Mouse (Mus musculus): ENCODE results near the gene Olfr111. TPM values are rescaled to one million over a fixed set of nuclear protein-coding genes. Genes with fewer than 3 reads are reported as not detected.

Gene Olfr111
- polyA plus RNA-seq, 1 experiment from 2014 or later: not detected

GRCm38 (mm10) chr17:37543800-37544435, 36.1 kb downstream of the Olfr111 start:
- Histone ChIP-seq H3K36me3 (ENCODE audit: control insufficient read depth, insufficient read depth, low read length) (no peaks in the 10 kb centered on the region), H3K9ac (ENCODE audit: low read length) (no peak overlapping the region), H3K4me3 (ENCODE audit: low read depth, low read length) (no peak overlapping the region), H3K9me3 (replicated peaks; ENCODE audit: control insufficient read depth, low read length) (no peaks in the 10 kb centered on the region), H3K27ac (ENCODE audit: low read depth, low read length) (no peak overlapping the region), H3K27me3 (replicated peaks; ENCODE audit: control insufficient read depth, insufficient read depth, low read length) (no peaks in the 10 kb centered on the region), H3K4me1 (ENCODE audit: control insufficient read depth, insufficient read depth, low read length) (no peaks in the 10 kb centered on the region), H3K4me2 (ENCODE audit: low read length) (no peak overlapping the region)
- WGBS: 39% methylated on average over 3 of the region's 3 CpGs
- no peak for ATAC-seq
- DNase-seq (ENCODE audit: low spot score): no peak

DNA sequence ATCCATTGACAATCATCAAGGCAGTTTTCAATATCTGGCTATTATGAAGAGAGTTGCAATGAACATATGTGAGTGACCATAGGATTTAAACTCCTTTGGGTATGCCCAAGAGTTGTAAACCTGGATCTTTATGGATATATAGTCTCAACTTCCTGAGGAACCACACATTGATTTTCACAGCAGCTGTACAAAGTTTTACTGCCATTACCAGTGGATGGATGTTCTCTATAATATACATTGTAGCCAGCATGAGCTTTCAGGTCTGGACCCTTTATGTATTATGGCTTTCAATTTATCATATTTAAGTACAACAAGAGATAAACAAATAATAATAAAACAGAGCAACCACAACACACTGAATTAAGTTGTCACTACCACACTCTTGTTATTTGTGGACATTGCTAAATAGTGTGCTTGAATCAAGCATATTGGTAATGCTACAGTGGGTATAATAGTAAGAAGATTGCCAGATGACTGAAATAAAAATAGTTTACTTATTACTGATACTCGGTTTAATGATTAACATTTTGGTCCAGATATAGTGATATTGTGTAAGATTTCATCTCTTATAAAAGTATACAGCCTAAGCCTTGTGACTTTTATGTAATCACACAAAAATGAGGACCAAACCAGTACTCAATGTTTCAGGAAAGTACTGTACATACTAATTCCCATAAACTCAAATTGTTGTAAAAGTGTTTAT, 51.2 kb downstream of the Olfr111 start:
- Histone ChIP-seq H3K36me3 (ENCODE audit: control insufficient read depth, insufficient read depth, low read length) (no peaks in the 10 kb centered on the region), H3K4me2 (ENCODE audit: low read length) (no peak overlapping the region), H3K9me3 (replicated peaks; ENCODE audit: control insufficient read depth, low read length) (no peaks in the 10 kb centered on the region), H3K27ac (ENCODE audit: low read depth, low read length) (no peak overlapping the region), H3K27me3 (replicated peaks; ENCODE audit: control insufficient read depth, insufficient read depth, low read length) (no peaks in the 10 kb centered on the region), H3K4me1 (ENCODE audit: control insufficient read depth, insufficient read depth, low read length) (no peaks in the 10 kb centered on the region), H3K4me3 (ENCODE audit: low read depth, low read length) (no peak overlapping the region), H3K9ac (ENCODE audit: low read length) (no peak overlapping the region)
- DNase-seq (ENCODE audit: low spot score) (no peak), ATAC-seq (no peak)
- 66% methylated on average over 1 of the region's 1 CpGs for WGBS

- no peak within 1 kb of the TSS for H3K4me3 ChIP-seq (ENCODE audit: low read depth, low read length)
- no peaks in the 10 kb centered on the region for H3K4me1 ChIP-seq (ENCODE audit: control insufficient read depth, insufficient read depth, low read length)
- H3K27me3 ChIP-seq (replicated peaks; ENCODE audit: control insufficient read depth, insufficient read depth, low read length): no peaks in the 10 kb centered on the region
- H3K36me3 ChIP-seq (ENCODE audit: control insufficient read depth, insufficient read depth, low read length): no peaks in the 10 kb centered on the region
- ATAC-seq: no peak
- H3K4me2 ChIP-seq (ENCODE audit: low read length): no peak within 1 kb of the TSS
- no peak within 1 kb of the TSS for H3K27ac ChIP-seq (ENCODE audit: low read depth, low read length)
- H3K9me3 ChIP-seq (replicated peaks; ENCODE audit: control insufficient read depth, low read length): no peaks in the 10 kb centered on the region
- no peak within 1 kb of the TSS for H3K9ac ChIP-seq (ENCODE audit: low read length)
- no peak for DNase-seq (ENCODE audit: low spot score)
Observed at GRCm38 (mm10) chr17:37569351-37569750, 61.5 kb downstream of the Olfr111 start, which contains the start of gene Olfr112. Gene Olfr112, minus strand, starts transcription at chr17:37569451.

DNA sequence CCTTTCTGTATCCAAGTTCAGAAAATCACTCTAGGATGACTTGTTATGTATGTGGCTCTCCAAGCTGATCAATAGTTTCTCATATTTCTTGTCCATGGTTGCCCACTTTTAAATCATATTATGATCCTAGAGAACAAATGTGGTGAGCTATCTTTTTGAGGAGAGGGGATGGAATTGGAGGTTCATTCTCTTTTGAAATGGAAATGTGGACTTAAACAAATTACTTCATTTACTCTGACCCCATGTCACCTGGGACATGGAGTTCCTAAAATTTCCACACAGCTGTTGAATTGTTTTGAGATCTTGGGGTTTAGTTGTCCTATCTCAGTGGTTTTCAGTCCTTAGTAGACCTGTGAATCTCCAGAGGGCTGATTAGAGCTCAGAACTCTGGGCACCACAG, 69.7 kb downstream of the Olfr111 start, which contains the start of gene Olfr113:
Gene Olfr113, minus strand, starts transcription at position 101 of the 400 bp plus-strand sequence.
- ATAC-seq (no peak), DNase-seq (ENCODE audit: low spot score) (no peak)
- Histone ChIP-seq H3K27me3 (replicated peaks; ENCODE audit: control insufficient read depth, insufficient read depth, low read length) (no peaks in the 10 kb centered on the region), H3K4me1 (ENCODE audit: control insufficient read depth, insufficient read depth, low read length) (no peaks in the 10 kb centered on the region), H3K4me3 (ENCODE audit: low read depth, low read length) (no peak within 1 kb of the TSS), H3K4me2 (ENCODE audit: low read length) (no peak within 1 kb of the TSS), H3K9me3 (replicated peaks; ENCODE audit: control insufficient read depth, low read length) (no peaks in the 10 kb centered on the region), H3K36me3 (ENCODE audit: control insufficient read depth, insufficient read depth, low read length) (no peaks in the 10 kb centered on the region), H3K9ac (ENCODE audit: low read length) (no peak within 1 kb of the TSS), H3K27ac (ENCODE audit: low read depth, low read length) (no peak within 1 kb of the TSS)

Other genes with a start within 250 kb of the Olfr111 start
- not detected in 2 replicates for gene Olfr98, start 244.3 kb upstream of the Olfr111 start, polyA plus RNA-seq (2014; fragmentation: Nextera tagmentation; extraction: Ambion mirVana)
- 1.1 and 1.2 TPM in 2 replicates for gene H2-M3, start 237.8 kb upstream of the Olfr111 start, polyA plus RNA-seq (2014; fragmentation: Nextera tagmentation; extraction: Ambion mirVana)
- gene Olfr99, start 224.6 kb upstream of the Olfr111 start, polyA plus RNA-seq (2014; fragmentation: Nextera tagmentation; extraction: Ambion mirVana): not detected in 2 replicates
- not detected in 2 replicates for gene Olfr101, start 203.7 kb upstream of the Olfr111 start, polyA plus RNA-seq (2014; fragmentation: Nextera tagmentation; extraction: Ambion mirVana)
- gene Olfr102, start 191.0 kb upstream of the Olfr111 start, polyA plus RNA-seq (2014; fragmentation: Nextera tagmentation; extraction: Ambion mirVana): not detected in 2 replicates
- gene Olfr103, start 168.3 kb upstream of the Olfr111 start, polyA plus RNA-seq (2014; fragmentation: Nextera tagmentation; extraction: Ambion mirVana): not detected in 2 replicates
- gene Olfr104-ps, start 148.4 kb upstream of the Olfr111 start, polyA plus RNA-seq (2014; fragmentation: Nextera tagmentation; extraction: Ambion mirVana): not detected in 2 replicates
- not detected in 2 replicates for gene Olfr105-ps, start 129.0 kb upstream of the Olfr111 start, polyA plus RNA-seq (2014; fragmentation: Nextera tagmentation; extraction: Ambion mirVana)
- not detected in 2 replicates for gene Olfr106-ps, start 117.6 kb upstream of the Olfr111 start, polyA plus RNA-seq (2014; fragmentation: Nextera tagmentation; extraction: Ambion mirVana)
- not detected in 2 replicates for gene Olfr107, start 108.8 kb upstream of the Olfr111 start, polyA plus RNA-seq (2014; fragmentation: Nextera tagmentation; extraction: Ambion mirVana)
- not detected in 2 replicates for gene Olfr108, start 62.5 kb upstream of the Olfr111 start, polyA plus RNA-seq (2014; fragmentation: Nextera tagmentation; extraction: Ambion mirVana)
- gene Olfr109, start 49.1 kb upstream of the Olfr111 start, polyA plus RNA-seq (2014; fragmentation: Nextera tagmentation; extraction: Ambion mirVana): not detected in 2 replicates
- gene H2-M2, start 24.5 kb upstream of the Olfr111 start, polyA plus RNA-seq (2014; fragmentation: Nextera tagmentation; extraction: Ambion mirVana): not detected in 2 replicates
- not detected in 2 replicates for gene Olfr110, start 15.6 kb upstream of the Olfr111 start, polyA plus RNA-seq (2014; fragmentation: Nextera tagmentation; extraction: Ambion mirVana)
- gene Olfr112, start 61.4 kb downstream of the Olfr111 start, polyA plus RNA-seq (2014; fragmentation: Nextera tagmentation; extraction: Ambion mirVana): not detected in 2 replicates
- not detected in 2 replicates for gene Olfr113, start 69.6 kb downstream of the Olfr111 start, polyA plus RNA-seq (2014; fragmentation: Nextera tagmentation; extraction: Ambion mirVana)
- gene Olfr114, start 84.7 kb downstream of the Olfr111 start, polyA plus RNA-seq (2014; fragmentation: Nextera tagmentation; extraction: Ambion mirVana): not detected in 2 replicates
- gene Olfr115, start 119.1 kb downstream of the Olfr111 start, polyA plus RNA-seq (2014; fragmentation: Nextera tagmentation; extraction: Ambion mirVana): not detected in 2 replicates
- not detected in 2 replicates for gene Olfr116, start 119.2 kb downstream of the Olfr111 start, polyA plus RNA-seq (2014; fragmentation: Nextera tagmentation; extraction: Ambion mirVana)
- not detected in 2 replicates for gene Olfr117, start 155.8 kb downstream of the Olfr111 start, polyA plus RNA-seq (2014; fragmentation: Nextera tagmentation; extraction: Ambion mirVana)
- gene Olfr118, start 159.0 kb downstream of the Olfr111 start, polyA plus RNA-seq (2014; fragmentation: Nextera tagmentation; extraction: Ambion mirVana): not detected in 2 replicates
- gene Olfr119, start 188.5 kb downstream of the Olfr111 start, polyA plus RNA-seq (2014; fragmentation: Nextera tagmentation; extraction: Ambion mirVana): not detected in 2 replicates
- not detected in 2 replicates for gene Olfr120, start 213.8 kb downstream of the Olfr111 start, polyA plus RNA-seq (2014; fragmentation: Nextera tagmentation; extraction: Ambion mirVana)
- gene Olfr121, start 240.8 kb downstream of the Olfr111 start, polyA plus RNA-seq (2014; fragmentation: Nextera tagmentation; extraction: Ambion mirVana): not detected in 2 replicates